Mouse (Mus musculus): ENCODE data around the gene Tom1. TPM values are rescaled to one million over a fixed set of nuclear protein-coding genes. Genes with fewer than 3 reads are reported as not detected.

Tom1 gene
- total RNA-seq, 2 experiments from 2014 or later: 11.7 to 19.8 TPM

- ATAC-seq (replicated peaks; ENCODE audit: low FRiP score, poor library complexity, severe bottlenecking): no peak
These were observed 51.0 kb downstream of the Tom1 start for GRCm38 (mm10) chr8:75084382-75085064.

GRCm38 (mm10) chr8:75086002-75086401 lies 52.5 kb downstream of the Tom1 start:
- no peak for ATAC-seq (replicated peaks; ENCODE audit: low FRiP score, poor library complexity, severe bottlenecking)

GRCm38 (mm10) chr8:75087127-75087526 lies 53.6 kb downstream of the Tom1 start:
- no peak for ATAC-seq (replicated peaks; ENCODE audit: low FRiP score, poor library complexity, severe bottlenecking)

- ATAC-seq (replicated peaks; ENCODE audit: low FRiP score, poor library complexity, severe bottlenecking): no peak
These were observed 55.7 kb downstream of the Tom1 start for GRCm38 (mm10) chr8:75088989-75089881.

GRCm38 (mm10) chr8:75090781-75091365 lies 57.4 kb downstream of the Tom1 start:
- no peak for ATAC-seq (replicated peaks; ENCODE audit: low FRiP score, poor library complexity, severe bottlenecking)

- peak; percentile 57 for ATAC-seq (replicated peaks; ENCODE audit: low FRiP score, poor library complexity, severe bottlenecking)
These were observed 60.1 kb downstream of the Tom1 start, which contains the start of gene Hmox1 for GRCm38 (mm10) chr8:75093399-75094156. Gene Hmox1 (plus strand): TSS chr8:75093621.

GRCm38 (mm10) chr8:75102956-75103355 lies 69.5 kb downstream of the Tom1 start:
- no peak for ATAC-seq (replicated peaks; ENCODE audit: low FRiP score, poor library complexity, severe bottlenecking)

GRCm38 (mm10) chr8:75103376-75103878 lies 69.9 kb downstream of the Tom1 start:
- no peak for ATAC-seq (replicated peaks; ENCODE audit: low FRiP score, poor library complexity, severe bottlenecking)

- peak; percentile 86 for ATAC-seq (replicated peaks; ENCODE audit: low FRiP score, poor library complexity, severe bottlenecking)
These were observed 75.2 kb downstream of the Tom1 start for GRCm38 (mm10) chr8:75108527-75109235.

- peak; percentile 91 for ATAC-seq (replicated peaks; ENCODE audit: low FRiP score, poor library complexity, severe bottlenecking)
These were observed 75.9 kb downstream of the Tom1 start, which contains the start of gene Mcm5 for GRCm38 (mm10) chr8:75109236-75109967. Gene Mcm5 (plus strand): TSS chr8:75109569.

- peak; percentile 16; the same call in 1 of the 2 replicates for ATAC-seq (replicated peaks; ENCODE audit: low FRiP score, poor library complexity, severe bottlenecking)
These were observed 76.6 kb downstream of the Tom1 start for GRCm38 (mm10) chr8:75110093-75110492.

- ATAC-seq (replicated peaks; ENCODE audit: low FRiP score, poor library complexity, severe bottlenecking): no peak
These were observed 85.0 kb downstream of the Tom1 start for GRCm38 (mm10) chr8:75118505-75118904.

- ATAC-seq (replicated peaks; ENCODE audit: low FRiP score, poor library complexity, severe bottlenecking): no peak
These were observed 85.8 kb downstream of the Tom1 start for GRCm38 (mm10) chr8:75119287-75119686.

Other genes with a start within 250 kb of the Tom1 start
- gene Isx, start 160.5 kb upstream of the Tom1 start, total RNA-seq (2015; ENCODE audit: low replicate concordance): not detected in 2 replicates
- not detected in 2 replicates for gene Isx, start 160.5 kb upstream of the Tom1 start, total RNA-seq (2017; ENCODE audit: low replicate concordance)
- gene Hmgxb4, start 40.3 kb upstream of the Tom1 start, total RNA-seq (2015; ENCODE audit: low replicate concordance): 14.8 and 21.1 TPM in 2 replicates
- gene Hmgxb4, start 40.3 kb upstream of the Tom1 start, total RNA-seq (2017; ENCODE audit: low replicate concordance): 11.8 and 43.7 TPM in 2 replicates
- 38.8 and 51.6 TPM in 2 replicates for gene Hmox1, start 59.9 kb downstream of the Tom1 start, total RNA-seq (2015; ENCODE audit: low replicate concordance)
- gene Hmox1, start 59.9 kb downstream of the Tom1 start, total RNA-seq (2017; ENCODE audit: low replicate concordance): 58.8 and 63.7 TPM in 2 replicates
- 29.2 and 33.4 TPM in 2 replicates for gene Mcm5, start 75.9 kb downstream of the Tom1 start, total RNA-seq (2015; ENCODE audit: low replicate concordance)
- gene Mcm5, start 75.9 kb downstream of the Tom1 start, total RNA-seq (2017; ENCODE audit: low replicate concordance): 101 and 103 TPM in 2 replicates
- not detected in 2 replicates for gene Rasd2, start 180.2 kb downstream of the Tom1 start, total RNA-seq (2015; ENCODE audit: low replicate concordance)
- not detected in 2 replicates for gene Rasd2, start 180.2 kb downstream of the Tom1 start, total RNA-seq (2017; ENCODE audit: low replicate concordance)